Mouse (Mus musculus) c-Kit-positive CD71-positive TER-119-negative erythroid progenitor cells, embryonic 14.5 days (primary cell): ENCODE data around the gene Plppr2.

Experiments used
- DNase-seq: peaks from one replicate; pipeline ENCODE4 v3.0.0-alpha.2; 2013; ENCODE audit warnings: low read depth

Plppr2 gene

DNA sequence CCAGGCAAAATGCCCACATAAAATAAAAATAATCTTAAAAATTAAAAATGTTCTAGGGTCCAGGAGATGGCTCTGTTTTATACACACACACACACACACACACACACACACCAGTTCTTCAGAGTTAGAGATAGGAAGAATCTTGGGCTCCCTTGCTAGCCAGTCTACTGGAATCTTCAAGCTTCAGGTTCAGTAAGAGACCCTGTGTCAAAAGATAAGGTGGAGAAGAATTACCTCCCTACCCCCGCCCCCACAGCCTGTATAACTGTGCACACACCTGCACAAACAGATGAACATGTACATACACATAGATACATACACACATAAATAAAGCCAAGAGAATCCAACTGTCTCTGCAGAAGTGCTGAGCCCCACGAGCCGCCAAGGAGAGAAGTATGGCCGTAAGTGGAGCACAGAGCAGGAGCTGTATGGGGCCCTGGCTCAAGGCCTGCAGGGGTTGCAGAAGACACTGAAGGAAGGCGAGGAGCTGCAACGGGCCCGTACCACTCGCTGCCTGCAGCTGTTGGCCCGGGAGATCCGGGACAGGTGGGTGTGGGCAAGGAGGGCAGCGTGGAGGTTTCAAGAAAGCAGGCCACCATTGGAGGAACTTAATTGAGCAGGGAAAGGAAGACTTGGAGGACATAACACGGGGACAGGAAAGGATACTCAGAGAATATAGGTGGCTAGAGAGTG is 4.2 kb upstream of the Plppr2 start:
- no peak for DNase-seq

DNA sequence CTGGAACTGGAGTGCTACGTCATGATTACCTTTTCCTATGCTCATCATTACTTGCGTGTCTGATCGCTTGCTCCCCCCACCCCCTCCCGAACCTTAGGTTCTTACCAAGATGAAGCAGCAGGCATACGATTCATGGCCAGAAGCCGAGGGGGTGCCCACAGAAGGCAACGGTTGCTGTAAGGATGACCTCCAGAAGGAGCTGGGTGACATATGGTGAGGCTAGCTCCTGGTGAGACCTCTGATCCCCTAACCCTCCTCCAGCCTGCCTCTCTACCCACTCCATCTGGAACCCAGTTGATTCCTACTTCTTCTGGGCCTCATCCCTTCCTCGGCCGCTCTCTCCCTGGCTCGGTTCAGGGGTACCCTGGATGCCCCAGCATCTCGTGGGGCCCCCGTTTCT is 2.8 kb upstream of the Plppr2 start:
- no peak for DNase-seq

- DNase-seq = no peak
Measured at GRCm38 (mm10) chr9:21935466-21936131, 1.2 kb upstream of the Plppr2 start.

GRCm38 (mm10) chr9:21937711-21938175 is 910 bp downstream of the Plppr2 start:
- no peak for DNase-seq

DNA sequence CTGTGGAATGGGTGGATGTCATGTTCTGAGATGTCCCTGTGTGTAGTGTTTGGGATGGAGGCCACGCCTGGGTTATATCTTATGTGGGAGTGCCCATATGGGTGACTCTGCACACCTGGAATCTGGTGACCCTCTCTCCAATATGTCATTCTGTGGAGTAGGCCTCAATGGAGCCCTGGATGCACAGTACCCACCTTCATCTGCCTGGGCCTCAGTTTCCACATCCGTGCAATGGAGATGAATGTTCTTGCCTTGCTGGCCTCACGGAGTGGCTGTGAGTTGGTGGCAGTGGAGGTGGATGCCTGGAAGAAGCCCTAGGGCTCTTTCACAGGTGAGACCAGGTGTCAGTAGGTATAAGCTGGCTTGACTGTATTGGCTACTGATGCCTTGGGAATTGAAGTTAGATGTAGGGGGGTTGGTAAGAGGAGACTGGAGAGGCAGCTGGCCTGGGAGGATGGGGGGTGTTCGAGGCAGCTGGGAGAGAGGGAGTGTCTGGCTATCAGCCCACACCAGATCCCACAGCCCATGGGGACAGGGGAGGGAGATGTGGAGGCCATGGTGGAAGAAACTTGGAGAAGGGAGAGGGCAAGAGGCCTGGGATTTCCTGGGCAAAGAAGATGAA is 1.5 kb downstream of the Plppr2 start:
- DNase-seq = no peak

GRCm38 (mm10) chr9:21943046-21943445 is 6.2 kb downstream of the Plppr2 start:
- no peak for DNase-seq

DNA sequence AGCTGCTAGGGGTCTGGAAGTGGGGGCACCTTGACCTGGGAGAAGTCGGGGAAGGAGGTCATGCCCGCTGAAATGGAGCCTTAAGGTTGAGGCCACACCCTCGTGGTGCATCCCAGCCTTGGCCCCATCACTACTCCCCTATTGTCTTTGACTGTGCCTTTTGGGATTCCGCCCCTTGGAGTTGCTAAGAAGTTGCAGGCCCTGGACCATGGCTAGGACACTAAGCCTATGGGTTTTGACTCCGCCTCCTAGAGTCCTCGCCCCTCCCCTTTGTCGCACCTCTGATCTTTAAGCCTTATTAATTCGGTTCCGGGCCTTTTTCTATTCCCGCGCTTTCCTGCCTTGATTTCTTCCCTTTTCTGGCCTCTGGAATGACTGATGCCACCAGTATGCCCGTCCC is 6.8 kb downstream of the Plppr2 start:
- DNase-seq = no peak

GRCm38 (mm10) chr9:21944267-21944666 is 7.4 kb downstream of the Plppr2 start:
- no peak for DNase-seq

DNA sequence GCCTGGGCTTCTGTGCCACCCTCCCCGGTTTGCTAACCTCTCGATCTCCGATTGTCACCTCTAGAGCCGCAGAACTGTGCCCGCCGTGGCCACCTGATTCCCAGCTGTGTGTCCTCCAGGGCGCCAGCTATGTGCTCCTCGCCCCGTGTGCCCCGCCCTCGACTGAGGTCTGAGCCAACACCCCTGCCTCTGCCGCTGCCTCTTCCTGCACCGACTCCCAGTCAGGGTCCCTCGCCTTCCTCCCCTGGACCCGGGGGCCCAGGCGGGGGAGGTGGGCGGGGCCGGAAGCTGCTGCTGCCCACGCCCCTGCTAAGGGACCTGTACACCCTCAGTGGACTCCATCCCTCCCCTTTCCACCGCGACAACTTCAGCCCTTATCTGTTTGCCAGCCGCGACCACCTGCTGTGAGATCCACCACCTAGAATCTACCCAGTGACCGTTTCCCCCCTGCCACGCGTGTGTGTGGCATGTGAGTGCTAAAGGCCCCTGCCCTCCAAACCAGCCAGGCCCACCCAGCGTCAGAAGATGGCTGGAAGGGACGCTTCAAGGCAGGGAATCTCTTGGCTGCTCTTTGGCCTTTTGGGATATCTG is 10.8 kb downstream of the Plppr2 start:
- DNase-seq = no peak

DNA sequence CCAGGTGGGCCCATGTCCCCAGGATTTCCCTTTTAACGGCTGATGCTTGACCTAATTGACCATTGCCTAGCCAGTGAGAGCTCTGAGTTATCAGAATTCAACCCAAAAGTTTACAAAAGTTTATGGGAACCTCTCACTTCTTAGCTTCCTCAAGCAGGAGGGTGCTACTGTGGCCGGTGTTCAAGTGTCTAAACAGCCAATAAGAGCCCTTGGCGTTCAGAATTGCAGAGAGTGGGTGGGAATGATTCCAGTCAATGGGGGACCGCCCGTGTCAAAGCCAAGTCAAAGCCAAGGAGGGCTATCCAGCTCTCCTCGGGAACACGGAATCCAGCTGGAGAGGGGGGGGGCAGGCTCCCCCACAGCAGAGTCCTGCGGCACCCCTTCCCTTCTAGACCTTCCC is 11.3 kb downstream of the Plppr2 start:
- DNase-seq = no peak

DNA sequence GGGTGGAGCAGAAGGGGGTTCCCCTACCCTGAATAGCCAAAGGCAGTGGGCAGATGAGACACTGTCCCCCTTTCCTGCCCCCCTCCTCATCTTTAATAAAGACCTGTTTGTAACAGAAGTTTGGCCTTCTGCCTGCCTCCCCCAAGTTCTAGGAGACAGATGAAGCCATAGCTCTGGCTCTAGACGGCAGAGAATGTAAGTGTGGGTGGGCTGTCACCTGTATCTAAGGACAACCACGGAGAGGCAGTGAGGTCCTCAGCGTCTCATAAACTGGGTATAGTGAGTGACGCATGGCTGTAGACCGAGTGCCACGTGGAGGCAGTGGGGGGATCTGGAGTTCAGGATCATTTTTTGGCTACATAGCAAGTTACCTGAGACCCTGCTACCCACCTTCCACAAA is 12.0 kb downstream of the Plppr2 start:
- no peak for DNase-seq

DNA sequence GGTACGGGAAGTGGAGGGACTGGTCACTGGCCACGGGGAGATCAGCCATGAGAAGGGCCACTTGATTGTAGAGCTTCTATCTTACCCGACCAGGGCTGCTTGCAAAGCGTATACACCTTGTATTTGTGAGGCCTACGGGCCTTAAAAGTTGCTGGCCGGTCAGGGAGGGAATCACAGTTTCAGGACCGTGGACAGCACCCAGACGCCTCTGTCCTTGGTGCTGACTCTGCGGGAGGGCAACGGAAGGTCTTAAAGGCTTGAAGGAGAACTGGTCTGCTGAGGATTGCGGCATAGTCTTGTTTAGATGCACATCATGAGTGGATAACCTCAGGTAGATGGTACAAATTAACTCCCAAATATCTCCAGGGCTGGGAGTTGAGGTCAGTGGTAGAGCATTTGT is 13.5 kb downstream of the Plppr2 start:
- peak; percentile 65 for DNase-seq

GRCm38 (mm10) chr9:21951977-21952376 is 15.1 kb downstream of the Plppr2 start:
- no peak for DNase-seq

- no peak for DNase-seq
Measured at GRCm38 (mm10) chr9:21953600-21953999, 16.8 kb downstream of the Plppr2 start.

- DNase-seq = no peak
Measured at GRCm38 (mm10) chr9:21954635-21955034, 17.8 kb downstream of the Plppr2 start.

DNA sequence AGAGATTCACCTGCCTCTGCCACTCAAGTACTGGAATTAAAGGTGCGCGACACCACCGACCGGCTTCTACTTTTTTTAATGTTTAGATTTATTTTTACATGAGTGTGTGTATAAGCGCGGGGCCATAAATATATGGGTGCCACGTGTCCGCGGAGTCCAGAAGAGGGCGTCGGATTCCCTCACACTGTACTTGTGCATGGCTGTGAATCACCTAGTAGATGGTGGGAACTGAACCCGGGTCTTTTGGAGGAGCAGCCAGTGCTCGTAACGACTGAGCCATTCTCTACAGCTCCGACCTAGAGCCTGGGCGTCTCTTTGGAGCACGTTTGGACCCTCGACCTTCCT is 18.4 kb downstream of the Plppr2 start:
- DNase-seq = no peak

DNA sequence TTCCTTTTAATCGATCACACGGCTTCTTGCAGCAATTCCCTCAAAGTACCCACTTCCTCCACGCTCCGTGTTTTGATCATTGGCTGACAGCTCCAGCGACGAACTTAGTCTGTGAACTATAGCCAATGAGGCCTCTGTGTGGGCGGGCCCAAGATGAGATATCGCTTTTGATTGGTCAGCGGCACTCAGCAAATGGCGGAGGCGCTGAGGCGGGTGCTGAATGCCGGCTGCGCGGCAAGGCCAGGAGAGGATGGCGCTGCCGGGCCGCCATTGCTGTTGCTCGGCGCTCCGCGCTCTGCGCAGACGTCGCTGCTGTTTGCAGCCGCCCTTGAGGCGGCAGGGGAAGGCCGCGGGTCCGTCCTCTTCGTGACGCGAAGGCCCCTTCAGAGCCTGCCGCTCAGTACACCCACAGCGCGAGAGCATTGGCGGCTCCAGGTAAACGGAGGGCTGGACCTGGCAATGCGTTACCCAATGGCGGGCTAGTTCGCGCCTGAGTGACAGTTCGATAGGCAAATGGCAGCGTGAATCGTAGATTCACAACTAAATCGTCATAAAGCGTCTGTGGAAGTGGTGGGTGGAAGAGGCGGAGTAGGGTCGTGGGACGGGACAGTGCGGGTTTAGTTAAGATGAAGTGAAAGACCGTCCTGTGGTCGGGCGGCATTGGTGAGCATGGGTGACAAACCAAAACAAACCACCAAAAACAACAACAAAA is 18.9 kb downstream of the Plppr2 start, which contains the start of gene Swsap1:
TSS of gene Swsap1 (plus strand) at position 186 of the 712 bp plus-strand sequence.
- peak; percentile 99 for DNase-seq

- no peak for DNase-seq
Measured at GRCm38 (mm10) chr9:21958372-21958771, 21.5 kb downstream of the Plppr2 start.

DNA sequence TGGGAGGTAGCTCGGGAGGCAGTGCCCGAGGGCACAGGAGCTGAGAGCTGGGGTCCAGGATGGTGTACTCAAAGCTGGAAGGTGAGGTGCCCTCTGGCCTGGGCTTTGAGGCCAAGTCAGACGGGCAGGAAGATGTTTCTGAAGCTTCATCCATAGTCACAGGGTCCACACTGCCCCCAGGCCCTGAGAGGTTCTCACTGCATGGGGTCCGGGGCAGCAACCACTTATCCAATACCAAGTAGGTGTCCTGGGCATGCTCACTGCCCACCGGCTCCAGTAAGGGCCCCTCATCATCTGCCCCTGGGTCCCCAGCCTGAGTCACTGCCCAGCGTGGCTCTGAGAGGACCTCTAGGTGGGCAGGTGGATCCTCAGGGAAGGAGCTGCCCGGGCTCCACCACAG is 22.4 kb downstream of the Plppr2 start:
- DNase-seq = no peak

- no peak for DNase-seq
Measured at GRCm38 (mm10) chr9:21960135-21960534, 23.3 kb downstream of the Plppr2 start.

GRCm38 (mm10) chr9:21960558-21961208 is 23.9 kb downstream of the Plppr2 start:
- no peak for DNase-seq
